Mouse (Mus musculus) forelimb bud, embryonic 11.5 days (tissue): ENCODE measurements around the gene Tmppe.

Experiments used
- DNase-seq: peaks from one replicate; pipeline ENCODE4 v3.0.0-alpha.2; 2012; ENCODE audit warnings: low read depth, low spot score

The Tmppe gene

DNA sequence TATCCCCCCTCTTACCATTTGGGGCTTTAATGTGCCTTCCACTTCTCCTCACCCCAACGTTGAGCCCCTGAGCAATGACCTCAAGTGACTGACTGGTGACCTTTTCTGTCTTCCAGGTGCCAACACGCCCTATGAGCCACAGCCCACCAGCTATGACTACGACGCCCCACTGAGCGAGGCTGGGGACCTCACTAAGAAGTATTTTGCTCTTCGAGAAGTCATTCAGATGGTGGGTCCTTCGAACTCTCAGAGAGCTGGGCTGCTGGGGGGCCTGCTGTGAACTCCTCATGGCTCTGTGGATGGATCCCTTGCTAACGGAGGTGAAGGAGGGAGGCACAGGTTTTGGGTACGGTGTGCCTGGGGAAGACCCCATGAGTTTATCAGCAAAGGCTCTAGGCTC lies 42.0 kb downstream of the Tmppe start:
- no peak for DNase-seq

DNA sequence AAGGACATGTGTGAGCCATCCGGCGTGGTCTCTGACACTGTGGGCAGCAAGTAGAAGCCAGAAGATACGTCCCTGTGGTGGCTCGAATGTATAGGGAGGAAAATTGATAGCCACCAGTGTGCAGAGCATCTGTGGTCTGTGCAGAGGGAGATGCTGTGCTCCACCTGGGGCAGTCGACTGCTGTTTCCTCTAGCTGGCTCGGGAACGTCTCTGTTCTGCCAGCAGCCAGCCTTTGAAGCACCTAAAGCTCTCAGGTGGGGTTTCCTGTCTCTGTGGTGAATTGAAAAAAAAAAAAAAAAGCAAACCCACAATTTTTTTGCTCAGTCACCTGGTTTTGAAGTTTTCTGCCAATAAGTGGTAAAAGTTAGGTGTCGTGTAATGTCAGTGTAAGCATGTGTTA lies 42.4 kb downstream of the Tmppe start:
- no peak for DNase-seq

DNA sequence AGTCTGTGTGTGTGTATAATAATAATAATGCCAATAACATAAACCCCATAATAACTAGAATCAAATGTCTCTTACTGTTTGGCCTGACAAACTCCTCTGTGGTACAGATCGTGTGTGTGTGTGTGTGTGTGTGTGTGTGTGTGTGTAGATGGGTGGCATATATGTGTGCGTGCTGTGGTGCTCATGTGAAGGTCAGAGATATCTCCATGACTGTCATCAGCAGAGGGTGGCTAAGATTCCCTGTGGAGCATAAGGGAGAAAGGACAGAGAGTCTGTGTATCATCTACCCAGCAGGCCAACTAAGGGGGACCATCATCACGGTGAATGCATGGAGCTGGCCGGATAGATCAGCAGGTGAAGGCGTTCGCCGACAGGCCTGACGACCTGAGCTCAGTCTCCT lies 46.0 kb downstream of the Tmppe start:
- DNase-seq, result no peak

DNA sequence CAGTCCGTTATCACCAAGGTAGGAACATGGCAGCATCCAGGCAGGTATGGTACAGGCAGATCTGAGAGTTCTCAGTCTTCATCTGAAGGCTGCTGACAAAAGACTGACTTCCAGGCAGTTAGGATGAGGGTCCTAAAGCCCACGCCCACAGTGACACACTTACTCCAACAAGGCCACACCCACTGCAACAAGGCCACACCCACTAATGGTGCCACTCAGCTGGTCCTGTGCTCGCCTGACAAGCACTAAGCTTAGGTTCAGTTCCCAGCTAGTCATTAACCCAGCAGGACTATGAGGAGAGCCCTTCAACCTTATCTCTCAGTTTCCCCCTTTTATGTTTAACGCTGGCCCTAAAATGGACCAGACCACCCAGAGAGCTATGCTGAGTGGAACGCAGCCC lies 47.8 kb downstream of the Tmppe start:
- no peak for DNase-seq

DNA sequence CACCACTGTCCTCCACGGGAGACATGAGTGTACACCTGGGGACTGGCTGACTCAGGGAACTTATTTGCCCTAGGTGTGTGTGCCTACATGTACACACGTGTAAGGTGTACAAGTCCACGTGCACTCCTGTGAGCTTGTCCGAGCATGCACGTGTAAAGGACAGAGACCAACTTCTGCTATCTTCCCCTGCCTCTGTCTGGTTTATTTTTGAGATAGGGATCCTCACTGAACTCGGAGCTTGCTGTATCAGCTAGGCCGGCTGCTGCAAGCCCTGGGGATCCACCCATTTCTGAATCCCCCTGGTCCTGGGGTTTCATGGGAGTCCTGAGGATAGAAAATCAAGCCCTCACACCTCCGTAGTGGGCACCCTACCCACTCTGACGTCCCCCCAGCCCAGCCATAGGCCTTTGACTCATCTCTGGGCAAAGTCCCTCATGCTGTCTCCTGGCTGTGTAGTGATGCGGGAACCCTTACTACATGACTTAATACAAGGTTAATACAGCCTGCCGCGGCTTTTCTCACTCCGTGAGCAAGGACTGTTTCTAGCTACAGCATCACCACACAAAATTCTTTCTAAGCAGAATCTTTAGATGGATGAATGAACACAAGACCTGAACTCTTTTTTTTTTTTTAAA lies 48.3 kb downstream of the Tmppe start:
- no peak for DNase-seq

DNA sequence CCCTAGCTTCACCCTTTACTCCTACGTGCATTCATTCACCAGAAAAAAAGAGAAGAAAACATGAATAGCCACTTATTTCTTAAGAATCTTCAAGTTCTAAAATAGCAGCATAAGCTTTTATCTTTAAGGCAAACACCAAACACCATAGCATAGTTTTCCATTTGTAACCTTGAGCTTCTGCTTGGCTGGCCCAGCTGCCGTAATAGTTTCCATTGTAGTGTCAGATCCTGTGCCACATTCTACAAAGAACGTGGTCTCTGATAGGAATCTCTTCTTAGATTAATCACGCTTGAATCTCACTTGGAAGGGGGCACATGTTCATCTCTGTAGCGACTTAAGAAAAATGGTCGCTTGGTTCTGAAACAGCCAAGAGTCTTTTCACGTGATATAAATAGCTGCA lies 50.7 kb downstream of the Tmppe start:
- no peak for DNase-seq

DNA sequence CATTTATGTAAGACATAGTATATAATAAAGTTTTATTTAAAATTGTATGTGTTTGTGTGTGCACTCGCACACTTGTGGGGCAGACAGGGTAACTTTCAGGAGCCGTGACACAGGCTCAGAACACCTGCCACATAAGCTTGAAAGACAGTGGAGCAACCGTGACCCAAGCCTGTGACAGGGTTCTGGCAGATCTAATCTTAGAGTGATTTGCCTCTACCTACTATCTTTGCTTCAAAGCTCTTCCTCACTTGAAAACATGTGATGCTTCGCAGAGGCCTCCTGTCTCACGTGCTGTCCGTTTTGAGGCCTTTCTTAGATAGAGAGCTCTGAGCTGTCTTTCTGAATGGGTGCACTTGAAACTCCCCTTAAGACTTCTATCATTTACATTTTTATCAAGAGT lies 51.5 kb downstream of the Tmppe start:
- no peak for DNase-seq

DNA sequence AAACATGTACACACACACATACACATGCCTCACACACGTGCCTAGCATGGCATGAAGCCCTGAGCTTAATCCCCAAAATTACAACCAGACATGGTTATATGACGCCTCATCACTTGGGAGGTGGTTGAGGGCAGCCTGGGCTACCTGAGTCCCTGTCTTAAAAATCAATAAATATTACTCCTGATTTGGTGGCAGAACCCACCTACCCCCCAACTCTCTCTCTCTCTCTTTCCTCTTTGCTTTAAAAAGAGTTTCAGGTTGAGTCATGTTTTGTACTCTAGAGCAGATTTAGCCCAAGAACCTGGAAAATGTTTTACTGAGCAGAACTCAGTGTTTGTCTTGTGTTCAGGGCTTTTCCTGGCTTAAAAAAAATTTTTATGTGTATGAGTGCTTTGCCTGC lies 54.5 kb downstream of the Tmppe start:
- DNase-seq, result no peak
